Mouse (Mus musculus): Measurements from ENCODE around the gene Nacc2. TPM values are rescaled to one million over a fixed set of nuclear protein-coding genes. Genes with fewer than 3 reads are reported as not detected.

Nacc2 gene
- polyA plus RNA-seq, 1 experiment, result 15.0 TPM

DNA sequence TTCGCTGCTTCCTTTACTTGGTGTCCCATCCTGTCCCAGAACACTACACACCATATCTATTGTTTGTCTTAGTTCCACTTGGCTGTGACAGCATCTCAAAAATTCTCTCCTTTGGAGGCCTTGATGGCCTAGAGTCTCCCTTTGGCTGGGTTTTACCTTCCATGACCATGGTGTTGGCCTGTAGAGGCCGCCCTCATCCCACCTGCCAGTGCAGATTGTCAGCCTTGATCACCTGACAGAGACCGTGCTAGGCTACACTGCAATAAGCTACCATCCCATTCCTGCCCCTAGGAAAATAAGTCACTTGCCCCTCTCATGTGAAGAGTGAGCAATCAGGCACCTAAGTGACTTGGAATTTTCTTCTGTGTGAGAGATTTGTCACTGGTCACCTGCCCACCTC lies 92.7 kb downstream of the Nacc2 start:
- no peaks in the 10 kb centered on the region for H3K36me3 ChIP-seq (ENCODE audit: control insufficient read depth, insufficient read depth)
- H3K4me2 ChIP-seq (ENCODE audit: low read depth), result no peak overlapping the region
- H3K27me3 ChIP-seq (ENCODE audit: control insufficient read depth, insufficient read depth, insufficient read length), result peaks cover 60% of the 10 kb centered on the region
- no peak overlapping the region for H3ac ChIP-seq (ENCODE audit: control insufficient read depth, insufficient read length)
- H3K79me2 ChIP-seq (ENCODE audit: control insufficient read depth, insufficient read depth), result no peaks in the 10 kb centered on the region
- TF ChIP-seq TCF12 (IDR thresholded peaks at IDR 0.05; ENCODE audit: insufficient read depth, poor library complexity, severe bottlenecking) (no peak), TCF3 (IDR thresholded peaks at IDR 0.05; ENCODE audit: insufficient read length, low read depth) (no peak), MAX (IDR thresholded peaks at IDR 0.05; ENCODE audit: low read depth) (no peak), SRF (IDR thresholded peaks at IDR 0.05; ENCODE audit: control insufficient read depth, insufficient read length, low read depth) (no peak), POLR2AphosphoS2 (IDR thresholded peaks at IDR 0.05; ENCODE audit: insufficient read length, low read depth) (no peak), E2F4 (IDR thresholded peaks at IDR 0.05; ENCODE audit: insufficient read depth) (no peak), REST (IDR thresholded peaks at IDR 0.05; ENCODE audit: insufficient read depth, insufficient read length) (no peak), MYOD1 (IDR thresholded peaks at IDR 0.05; ENCODE audit: control insufficient read depth in 1 of 3, insufficient read length in 2 of 3, low read depth in 2 of 3) (no peak), MYOG (IDR thresholded peaks at IDR 0.05; ENCODE audit: control insufficient read depth in 1 of 3, insufficient read depth in 1 of 3, insufficient read length in 2 of 3, low read depth in 2 of 3) (no peak), POLR2A (IDR thresholded peaks at IDR 0.05; ENCODE audit: insufficient read length, low read depth) (no peak), USF1 (IDR thresholded peaks at IDR 0.05; ENCODE audit: low read depth) (no peak), CEBPB (IDR thresholded peaks at IDR 0.05; ENCODE audit: insufficient read depth, poor library complexity, severe bottlenecking) (no peak)
- H3K4me3 ChIP-seq, result no peak overlapping the region

DNA sequence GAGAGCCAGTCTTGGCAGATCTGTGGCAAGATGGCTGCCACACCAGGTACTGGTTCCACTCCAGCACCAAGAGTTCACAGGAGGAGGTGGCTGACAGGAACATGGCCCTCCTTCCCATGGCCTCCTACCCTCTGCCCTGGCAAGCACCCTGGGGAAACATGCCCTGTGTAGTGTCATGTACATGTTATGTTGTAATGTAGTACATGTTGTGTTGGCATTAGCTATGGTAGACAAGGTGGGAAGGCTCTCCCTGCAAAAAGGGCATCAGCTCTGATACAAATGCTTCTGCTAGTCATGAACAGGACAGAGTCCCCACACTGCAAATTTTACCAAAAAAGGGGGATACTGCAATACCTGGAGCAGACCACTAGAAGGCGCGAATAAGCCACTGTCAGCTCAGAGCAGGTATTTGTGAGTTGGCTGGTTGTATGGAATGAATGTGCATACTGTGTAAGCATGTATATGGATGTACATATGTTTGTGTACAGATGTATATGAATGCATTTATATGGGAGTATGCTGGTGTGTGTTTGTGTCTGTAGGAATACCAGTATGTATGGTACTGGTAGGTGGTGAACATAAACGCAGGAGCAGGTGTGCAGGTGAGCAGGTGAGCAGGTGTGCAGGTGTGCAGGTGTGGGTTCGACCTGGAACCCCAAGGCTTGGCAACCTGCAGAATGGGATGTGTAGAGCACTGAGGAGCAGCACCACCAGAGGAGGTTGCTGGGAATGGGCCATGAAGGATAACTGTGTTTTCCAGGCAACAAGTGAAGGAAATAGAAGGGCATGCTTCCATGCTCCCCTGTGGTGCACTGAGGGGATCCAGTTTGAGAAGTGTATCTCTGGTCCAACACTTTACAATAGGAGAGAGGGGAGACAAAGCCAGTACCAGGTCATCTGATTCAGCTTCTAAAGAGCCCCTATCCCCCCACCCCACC lies 98.6 kb downstream of the Nacc2 start:
- no peaks in the 10 kb centered on the region for H3K36me3 ChIP-seq (ENCODE audit: control insufficient read depth, insufficient read depth)
- no peak overlapping the region for H3K4me3 ChIP-seq
- H3K79me2 ChIP-seq (ENCODE audit: control insufficient read depth, insufficient read depth), result peaks cover 13% of the 10 kb centered on the region
- H3K4me2 ChIP-seq (ENCODE audit: low read depth), result no peak overlapping the region
- TF ChIP-seq REST (IDR thresholded peaks at IDR 0.05; ENCODE audit: insufficient read depth, insufficient read length) (no peak), MYOD1 (IDR thresholded peaks at IDR 0.05; ENCODE audit: control insufficient read depth in 1 of 3, insufficient read length in 2 of 3, low read depth in 2 of 3) (no peak), TCF3 (IDR thresholded peaks at IDR 0.05; ENCODE audit: insufficient read length, low read depth) (no peak), POLR2A (IDR thresholded peaks at IDR 0.05; ENCODE audit: insufficient read length, low read depth) (no peak), CEBPB (IDR thresholded peaks at IDR 0.05; ENCODE audit: insufficient read depth, poor library complexity, severe bottlenecking) (no peak), MYOG (IDR thresholded peaks at IDR 0.05; ENCODE audit: control insufficient read depth in 1 of 3, insufficient read depth in 1 of 3, insufficient read length in 2 of 3, low read depth in 2 of 3) (no peak), TCF12 (IDR thresholded peaks at IDR 0.05; ENCODE audit: insufficient read depth, poor library complexity, severe bottlenecking) (no peak), POLR2AphosphoS2 (IDR thresholded peaks at IDR 0.05; ENCODE audit: insufficient read length, low read depth) (no peak)
- peaks cover 23% of the 10 kb centered on the region for H3K27me3 ChIP-seq (ENCODE audit: control insufficient read depth, insufficient read depth, insufficient read length)
- H3ac ChIP-seq (ENCODE audit: control insufficient read depth, insufficient read length), result no peak overlapping the region

- Histone ChIP-seq H3K79me2 (ENCODE audit: control insufficient read depth, insufficient read depth) (peaks cover 31% of the 10 kb centered on the region), H3K4me3 (no peak overlapping the region), H3K36me3 (ENCODE audit: control insufficient read depth, insufficient read depth) (no peaks in the 10 kb centered on the region), H3K27me3 (ENCODE audit: control insufficient read depth, insufficient read depth, insufficient read length) (peaks cover 17% of the 10 kb centered on the region), H3ac (ENCODE audit: control insufficient read depth, insufficient read length) (no peak overlapping the region), H3K4me2 (ENCODE audit: low read depth) (no peak overlapping the region)
- TF ChIP-seq MAX (IDR thresholded peaks at IDR 0.05; ENCODE audit: low read depth), result no peak
- TF ChIP-seq CEBPB (IDR thresholded peaks at IDR 0.05; ENCODE audit: insufficient read depth, poor library complexity, severe bottlenecking), result no peak
Observed at GRCm38 (mm10) chr2:26022626-26023025, 100.4 kb downstream of the Nacc2 start.

DNA sequence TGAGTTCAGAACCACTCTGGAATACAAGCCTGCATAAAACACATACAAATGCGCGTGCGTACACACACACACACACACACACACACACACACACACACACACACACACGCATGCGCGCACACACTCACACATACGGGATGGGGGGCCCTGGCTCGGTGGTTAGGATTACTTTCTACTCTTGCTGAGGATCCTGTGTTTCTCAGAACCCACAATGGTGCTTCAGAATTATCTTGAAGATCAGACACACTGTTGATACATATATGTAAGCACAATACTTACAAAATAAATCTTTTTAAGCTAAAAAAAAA lies 100.8 kb downstream of the Nacc2 start:
- H3K4me3 ChIP-seq, result peak overlapping the region; percentile 75
- no peaks in the 10 kb centered on the region for H3K36me3 ChIP-seq (ENCODE audit: control insufficient read depth, insufficient read depth)
- no peak overlapping the region for H3ac ChIP-seq (ENCODE audit: control insufficient read depth, insufficient read length)
- TF ChIP-seq MYOG (IDR thresholded peaks at IDR 0.05; ENCODE audit: control insufficient read depth in 1 of 3, insufficient read depth in 1 of 3, insufficient read length in 2 of 3, low read depth in 2 of 3) (no peak), REST (IDR thresholded peaks at IDR 0.05; ENCODE audit: insufficient read depth, insufficient read length) (no peak), E2F4 (IDR thresholded peaks at IDR 0.05; ENCODE audit: insufficient read depth) (no peak), SRF (IDR thresholded peaks at IDR 0.05; ENCODE audit: control insufficient read depth, insufficient read length, low read depth) (no peak), TCF12 (IDR thresholded peaks at IDR 0.05; ENCODE audit: insufficient read depth, poor library complexity, severe bottlenecking) (no peak), MAX (IDR thresholded peaks at IDR 0.05; ENCODE audit: low read depth) (no peak), MYOD1 (IDR thresholded peaks at IDR 0.05; ENCODE audit: control insufficient read depth in 1 of 3, insufficient read length in 2 of 3, low read depth in 2 of 3) (no peak), USF1 (IDR thresholded peaks at IDR 0.05; ENCODE audit: low read depth) (no peak), TCF3 (IDR thresholded peaks at IDR 0.05; ENCODE audit: insufficient read length, low read depth) (no peak), POLR2A (IDR thresholded peaks at IDR 0.05; ENCODE audit: insufficient read length, low read depth) (no peak), CEBPB (IDR thresholded peaks at IDR 0.05; ENCODE audit: insufficient read depth, poor library complexity, severe bottlenecking) (no peak), POLR2AphosphoS2 (IDR thresholded peaks at IDR 0.05; ENCODE audit: insufficient read length, low read depth) (no peak)
- peak overlapping the region; percentile 76 for H3K4me2 ChIP-seq (ENCODE audit: low read depth)
- H3K79me2 ChIP-seq (ENCODE audit: control insufficient read depth, insufficient read depth), result peaks cover 33% of the 10 kb centered on the region
- peaks cover 13% of the 10 kb centered on the region for H3K27me3 ChIP-seq (ENCODE audit: control insufficient read depth, insufficient read depth, insufficient read length)
